Mouse (Mus musculus): ENCODE data around the gene Nktr. TPM values are rescaled to one million over a fixed set of nuclear protein-coding genes. Genes with fewer than 3 reads are reported as not detected.
A peak's percentile ranks its signal among the peaks of the same experiment; 100 is the strongest.

Gene Nktr
- polyA plus RNA-seq, 1 experiment from 2014 or later, result 17.3 TPM

- 4% methylated on average over 37 of the region's 37 CpGs for WGBS (ENCODE audit: insufficient replicate concordance)
Measured at GRCm38 (mm10) chr9:121709898-121710583, 8.9 kb upstream of the Nktr start, which contains the start of gene Ss18l2. TSS of gene Ss18l2 (plus strand) at chr9:121710329.

GRCm38 (mm10) chr9:121710584-121710975, 8.4 kb upstream of the Nktr start:
- Histone ChIP-seq H3K36me3 (replicated peaks; ENCODE audit: insufficient read depth, low read length) (peaks cover 12% of the 10 kb centered on the region; the same call in 1 of the 2 replicates), H3K27me3 (ENCODE audit: insufficient read depth, low read length) (no peaks in the 10 kb centered on the region), H3K27ac (ENCODE audit: low read depth) (peak overlapping the region; percentile 97), H3K9me3 (ENCODE audit: low read length) (no peaks in the 10 kb centered on the region), H3K4me2 (ENCODE audit: low read depth, low read length) (peak overlapping the region; percentile 79), H3K4me1 (ENCODE audit: insufficient read depth) (peaks cover 18% of the 10 kb centered on the region), H3K4me3 (ENCODE audit: low read depth, low read length) (peak overlapping the region; percentile 85), H3K9ac (replicated peaks) (peak overlapping the region; percentile 89)
- DNase-seq, result peak; percentile 71
- ATAC-seq, result peak; percentile 75
- 0 out of 2 replicates have a peak, but pooled peaks have one; percentile 12 for TF ChIP-seq CTCF (IDR thresholded peaks at IDR 0.05; ENCODE audit: low read depth)
- TF ChIP-seq EP300 (IDR thresholded peaks at IDR 0.05; ENCODE audit: low read depth), result peak; percentile 8; the same call in 1 of the 2 replicates
- WGBS (ENCODE audit: insufficient replicate concordance), result under 1% methylated on average over 18 of the region's 18 CpGs

More at GRCm38 (mm10) chr9:121709898-121710583, 8.9 kb upstream of the Nktr start, which contains the start of gene Ss18l2:
- Histone ChIP-seq H3K4me1 (ENCODE audit: insufficient read depth) (peaks cover 22% of the 10 kb centered on the region), H3K27me3 (ENCODE audit: insufficient read depth, low read length) (no peaks in the 10 kb centered on the region), H3K36me3 (replicated peaks; ENCODE audit: insufficient read depth, low read length) (peaks cover 12% of the 10 kb centered on the region; the same call in 1 of the 2 replicates), H3K4me3 (ENCODE audit: low read depth, low read length) (peak within 1 kb of the TSS; percentile 85), H3K9ac (replicated peaks) (peak within 1 kb of the TSS; percentile 89), H3K9me3 (ENCODE audit: low read length) (no peaks in the 10 kb centered on the region), H3K4me2 (ENCODE audit: low read depth, low read length) (peak within 1 kb of the TSS; percentile 79), H3K27ac (ENCODE audit: low read depth) (peak within 1 kb of the TSS; percentile 97)
- DNase-seq (peak; percentile 99), ATAC-seq (peak; percentile 94)
- peak; percentile 67; the same call in 1 of the 2 replicates for TF ChIP-seq EP300 (IDR thresholded peaks at IDR 0.05; ENCODE audit: low read depth)
- no peak for TF ChIP-seq CTCF (IDR thresholded peaks at IDR 0.05; ENCODE audit: low read depth)

- H3K4me3 ChIP-seq (ENCODE audit: low read depth, low read length), result no peak overlapping the region
- ATAC-seq, result no peak
- peaks cover 11% of the 10 kb centered on the region for H3K4me1 ChIP-seq (ENCODE audit: insufficient read depth)
- TF ChIP-seq CTCF (IDR thresholded peaks at IDR 0.05; ENCODE audit: low read depth) (no peak), EP300 (IDR thresholded peaks at IDR 0.05; ENCODE audit: low read depth) (no peak)
- 74% methylated on average over 2 of the region's 2 CpGs for WGBS (ENCODE audit: insufficient replicate concordance)
- no peak for DNase-seq
- H3K9me3 ChIP-seq (ENCODE audit: low read length), result no peaks in the 10 kb centered on the region
- H3K9ac ChIP-seq (replicated peaks), result no peak overlapping the region
- H3K4me2 ChIP-seq (ENCODE audit: low read depth, low read length), result no peak overlapping the region
- H3K36me3 ChIP-seq (replicated peaks; ENCODE audit: insufficient read depth, low read length), result peaks cover 13% of the 10 kb centered on the region; the same call in 1 of the 2 replicates
- no peaks in the 10 kb centered on the region for H3K27me3 ChIP-seq (ENCODE audit: insufficient read depth, low read length)
- no peak overlapping the region for H3K27ac ChIP-seq (ENCODE audit: low read depth)
Measured at GRCm38 (mm10) chr9:121717048-121717447, 1.9 kb upstream of the Nktr start.

GRCm38 (mm10) chr9:121718070-121718705, 781 bp upstream of the Nktr start:
- 62% methylated on average over 15 of the region's 15 CpGs for WGBS (ENCODE audit: insufficient replicate concordance)
- H3K4me3 ChIP-seq (ENCODE audit: low read depth, low read length), result peak overlapping the region; percentile 89
- H3K9ac ChIP-seq (replicated peaks), result peak overlapping the region; percentile 59
- H3K4me2 ChIP-seq (ENCODE audit: low read depth, low read length), result peak overlapping the region; percentile 78
- H3K27me3 ChIP-seq (ENCODE audit: insufficient read depth, low read length), result no peaks in the 10 kb centered on the region
- H3K4me1 ChIP-seq (ENCODE audit: insufficient read depth), result peaks cover 13% of the 10 kb centered on the region
- TF ChIP-seq CTCF (IDR thresholded peaks at IDR 0.05; ENCODE audit: low read depth) (no peak), EP300 (IDR thresholded peaks at IDR 0.05; ENCODE audit: low read depth) (no peak)
- H3K27ac ChIP-seq (ENCODE audit: low read depth), result peak overlapping the region; percentile 98
- ATAC-seq, result no peak
- no peak for DNase-seq
- no peaks in the 10 kb centered on the region for H3K9me3 ChIP-seq (ENCODE audit: low read length)
- H3K36me3 ChIP-seq (replicated peaks; ENCODE audit: insufficient read depth, low read length), result peaks cover 2% of the 10 kb centered on the region; the same call in 1 of the 2 replicates

- Histone ChIP-seq H3K4me2 (ENCODE audit: low read depth, low read length) (peak overlapping the region; percentile 78), H3K4me3 (ENCODE audit: low read depth, low read length) (peak overlapping the region; percentile 89), H3K9me3 (ENCODE audit: low read length) (no peaks in the 10 kb centered on the region), H3K27ac (ENCODE audit: low read depth) (peak overlapping the region; percentile 98), H3K9ac (replicated peaks) (peak overlapping the region; percentile 92), H3K4me1 (ENCODE audit: insufficient read depth) (peaks cover 15% of the 10 kb centered on the region), H3K36me3 (replicated peaks; ENCODE audit: insufficient read depth, low read length) (0 out of 2 replicates have a peak, but pooled peaks cover 2% of the 10 kb centered on the region), H3K27me3 (ENCODE audit: insufficient read depth, low read length) (no peaks in the 10 kb centered on the region)
- under 1% methylated on average over 62 of the region's 87 CpGs for WGBS (ENCODE audit: insufficient replicate concordance)
- peak; percentile 54 for DNase-seq
- TF ChIP-seq EP300 (IDR thresholded peaks at IDR 0.05; ENCODE audit: low read depth), result no peak
- no peak for TF ChIP-seq CTCF (IDR thresholded peaks at IDR 0.05; ENCODE audit: low read depth)
- peak; percentile 71 for ATAC-seq
Measured at GRCm38 (mm10) chr9:121719347-121720331, 670 bp downstream of the Nktr start.
